Mouse (Mus musculus) heart, adult 2 months (tissue): Measurements from ENCODE around the gene Zar1. TPM values are rescaled to one million over a fixed set of nuclear protein-coding genes. Genes with fewer than 3 reads are reported as not detected.
A peak's percentile ranks its signal among the peaks of the same experiment; 100 is the strongest.
"Not testable (repeated sequence)": the region's sequence is repeated elsewhere in the genome, so short reads cannot be mapped to it uniquely, and the experiment has no call there.

Experiments
- DNase-seq, 2 experiments: peaks; one replicate each; pipeline ENCODE4 v3.0.0; 2021
- H3K27ac ChIP-seq: fragments of 200-600 bp; 2 replicates; pipeline ENCODE4 v1.8.1; 2022
- H3K27me3 ChIP-seq: fragments of 200-500 bp; 2 replicates; pipeline ENCODE4 v1.6.1; 2012; ENCODE audit warnings: mild to moderate bottlenecking, low read length, inconsistent platforms, mixed read lengths; ENCODE audit not compliant: control insufficient read depth, insufficient read depth
- H3K36me3 ChIP-seq: fragments of 200-500 bp; 2 replicates; pipeline ENCODE4 v1.6.1; 2012; ENCODE audit warnings: low read length, inconsistent platforms; ENCODE audit not compliant: control insufficient read depth, insufficient read depth
- H3K4me1 ChIP-seq: fragments of 200-500 bp; 2 replicates; pipeline ENCODE4 v1.6.1; 2011; ENCODE audit warnings: low read length; ENCODE audit not compliant: control insufficient read depth, insufficient read depth
- H3K4me3 ChIP-seq: fragments of 200-600 bp; 2 replicates; pipeline ENCODE4 v1.8.1; 2022
- H3K79me2 ChIP-seq: fragments of 200-500 bp; replicated peaks from 2 replicates; pipeline ENCODE4 v1.6.1; 2012; ENCODE audit warnings: mild to moderate bottlenecking, inconsistent platforms, low read length, moderate library complexity, mixed read lengths; ENCODE audit not compliant: control insufficient read depth, insufficient read depth
- H3K9ac ChIP-seq: fragments of 200-500 bp; 2 replicates; pipeline ENCODE4 v1.6.1; 2012; ENCODE audit warnings: low read depth, mild to moderate bottlenecking, control low read depth, inconsistent platforms, low read length, mixed read lengths
- CTCF ChIP-seq: fragments of 200-600 bp; IDR thresholded peaks from 2 replicates; pipeline ENCODE4 v1.8.1; 2022; ENCODE audit warnings: antibody characterized with exemption, mild to moderate bottlenecking, moderate library complexity
- EP300 ChIP-seq: fragments of 200-500 bp; IDR thresholded peaks from 2 replicates; pipeline ENCODE4 v1.6.1; 2011; ENCODE audit warnings: low read depth, low read length, control low read depth; ENCODE audit not compliant: insufficient read depth
- POLR2A ChIP-seq: fragments of 200-500 bp; IDR thresholded peaks from 2 replicates; pipeline ENCODE4 v1.6.1; 2011; ENCODE audit warnings: mild to moderate bottlenecking, low read depth, low read length, control low read depth; ENCODE audit not compliant: insufficient read depth
- WGBS: fragments of 180-500 bp; shearing (Covaris S2); methylation state at CpG from one replicate; pipeline ENCODE4 v1.1.7; 2018; 5-methylcytosine and 5-hydroxymethylcytosine counted together
- intact Hi-C: fragments of 180-260 bp; cut with DNase I; formaldehyde crosslinking; loops from one replicate; pipeline ENCODE4 v1.15.1; 2025
- long read RNA-seq: library from polyadenylated mRNA; stranded (forward); transcript quantifications from one replicate; pipeline ENCODE4 v2.0.0, GENCODE M21; 2021
- polyA plus RNA-seq: library from polyadenylated mRNA; depleted of rRNA; stranded (reverse); fragments of >200 nt; gene quantifications from 2 replicates; pipeline ENCODE4 v1.2.3, GENCODE M21; 2012; rRNA removed
- total RNA-seq, 2 experiments: library from RNA; stranded (reverse); gene quantifications; 2 replicates each; pipeline ENCODE4 v1.2.3; 2021

Gene Zar1
- total RNA-seq, result not detected
- not detected in 2 replicates for polyA plus RNA-seq
- long read RNA-seq, result 0 reads

- H3K79me2 ChIP-seq, H3K27ac ChIP-seq, H3K4me3 ChIP-seq, DNase-seq, H3K27me3 ChIP-seq, H3K36me3 ChIP-seq, H3K9ac ChIP-seq, intact Hi-C loops, H3K4me1 ChIP-seq: not testable (repeated sequence)
- 25% methylated on average over 18 of the region's 21 CpGs for WGBS
These were observed at the start of gene Zar1 for GRCm38 (mm10) chr5:72580970-72581332. Gene Zar1, minus strand, starts transcription at chr5:72581254.

GRCm38 (mm10) chr5:72630026-72630425 is 49.0 kb upstream of the Zar1 start:
- no peaks in the 10 kb centered on the region for H3K4me1 ChIP-seq
- H3K36me3 ChIP-seq, result no peaks in the 10 kb centered on the region
- H3K27ac ChIP-seq, result no peak overlapping the region
- no peak overlapping the region for H3K9ac ChIP-seq
- intact Hi-C loops, result no loop called here
- no peak for DNase-seq
- H3K4me3 ChIP-seq, result no peak overlapping the region
- H3K27me3 ChIP-seq, result no peaks in the 10 kb centered on the region
- H3K79me2 ChIP-seq, result no peaks in the 10 kb centered on the region
- WGBS, result 72% methylated on average over 6 of the region's 6 CpGs
- TF ChIP-seq CTCF (no peak), EP300 (no peak), POLR2A (no peak)

- 79% methylated on average over 1 of the region's 1 CpGs for WGBS
- H3K27ac ChIP-seq, result no peak overlapping the region
- TF ChIP-seq CTCF, result no peak
- TF ChIP-seq EP300, result no peak
- TF ChIP-seq POLR2A, result no peak
- no peaks in the 10 kb centered on the region for H3K27me3 ChIP-seq
- H3K4me1 ChIP-seq, result no peaks in the 10 kb centered on the region
- no peak for DNase-seq
- intact Hi-C loops, result no loop called here
- no peaks in the 10 kb centered on the region for H3K79me2 ChIP-seq
- H3K36me3 ChIP-seq, result no peaks in the 10 kb centered on the region
- H3K4me3 ChIP-seq, result no peak overlapping the region
- no peak overlapping the region for H3K9ac ChIP-seq
These were observed 40.0 kb upstream of the Zar1 start for GRCm38 (mm10) chr5:72621022-72621421.

GRCm38 (mm10) chr5:72617413-72617812 is 36.4 kb upstream of the Zar1 start:
- Histone ChIP-seq H3K9ac (no peak overlapping the region), H3K79me2 (no peaks in the 10 kb centered on the region), H3K36me3 (no peaks in the 10 kb centered on the region), H3K27ac (no peak overlapping the region), H3K4me3 (no peak overlapping the region), H3K4me1 (no peaks in the 10 kb centered on the region), H3K27me3 (no peaks in the 10 kb centered on the region)
- TF ChIP-seq EP300, result no peak
- TF ChIP-seq POLR2A, result no peak
- no peak for TF ChIP-seq CTCF
- DNase-seq, result no peak
- 72% methylated on average over 4 of the region's 4 CpGs for WGBS
- intact Hi-C loops, result no loop called here

GRCm38 (mm10) chr5:72603138-72603537 is 22.1 kb upstream of the Zar1 start:
- no peak overlapping the region for H3K9ac ChIP-seq
- H3K4me1 ChIP-seq, result no peaks in the 10 kb centered on the region
- H3K27ac ChIP-seq, result no peak overlapping the region
- H3K79me2 ChIP-seq, result no peaks in the 10 kb centered on the region
- no peak for TF ChIP-seq POLR2A
- TF ChIP-seq EP300, result no peak
- TF ChIP-seq CTCF, result no peak
- H3K4me3 ChIP-seq, result no peak overlapping the region
- intact Hi-C loops, result no loop called here
- DNase-seq, result no peak
- no peaks in the 10 kb centered on the region for H3K27me3 ChIP-seq
- WGBS, result 87% methylated on average over 4 of the region's 4 CpGs
- H3K36me3 ChIP-seq, result no peaks in the 10 kb centered on the region

- no peak overlapping the region for H3K27ac ChIP-seq
- peak; percentile 72 for TF ChIP-seq CTCF
- TF ChIP-seq POLR2A, result no peak
- TF ChIP-seq EP300, result no peak
- intact Hi-C loops, result loop anchor here (1.0 kb wide), 1 partner anchor 250 kb away; no protein-coding TSS in a partner anchor
- peak; percentile 48 to 56 for DNase-seq
- no peaks in the 10 kb centered on the region for H3K36me3 ChIP-seq
- H3K79me2 ChIP-seq, result no peaks in the 10 kb centered on the region
- no peak overlapping the region for H3K4me3 ChIP-seq
- no peaks in the 10 kb centered on the region for H3K4me1 ChIP-seq
- no peak overlapping the region for H3K9ac ChIP-seq
- H3K27me3 ChIP-seq, result no peaks in the 10 kb centered on the region
- WGBS, result 10% methylated on average over 5 of the region's 5 CpGs
These were observed 20.0 kb upstream of the Zar1 start for GRCm38 (mm10) chr5:72601006-72601405.
